Mouse (Mus musculus) myocyte (in vitro differentiated cells): ENCODE data around the gene Polr2e. TPM values are rescaled to one million over a fixed set of nuclear protein-coding genes. Genes with fewer than 3 reads are reported as not detected.

Experiments
- H3K27me3 ChIP-seq: one replicate; pipeline ENCODE4 v1.6.1; 2011; ENCODE audit not compliant: control insufficient read depth, insufficient read depth, insufficient read length
- H3K36me3 ChIP-seq: one replicate; pipeline ENCODE4 v1.6.1; 2011; ENCODE audit not compliant: control insufficient read depth, insufficient read depth
- H3K4me2 ChIP-seq: one replicate; pipeline ENCODE4 v1.6.1; 2011; ENCODE audit warnings: low read depth, control low read depth
- H3K4me3 ChIP-seq: one replicate; pipeline ENCODE4 v1.5.1; 2011; ENCODE audit warnings: mild to moderate bottlenecking, control low read depth, moderate library complexity
- H3K79me2 ChIP-seq: one replicate; pipeline ENCODE4 v1.6.1; 2011; ENCODE audit not compliant: control insufficient read depth, insufficient read depth
- H3ac ChIP-seq: one replicate; pipeline ENCODE4 v1.6.1; 2011; ENCODE audit not compliant: control insufficient read depth, insufficient read length
- CEBPB ChIP-seq: IDR thresholded peaks from 2 replicates; pipeline ENCODE4 v1.6.1; 2011; ENCODE audit warnings: mild to moderate bottlenecking, moderate library complexity; ENCODE audit not compliant: poor library complexity, insufficient read depth, severe bottlenecking
- E2F4 ChIP-seq: IDR thresholded peaks from one replicate; pipeline ENCODE4 v1.6.1; 2011; ENCODE audit warnings: mild to moderate bottlenecking, control low read depth, moderate library complexity; ENCODE audit not compliant: insufficient read depth
- MAX ChIP-seq: IDR thresholded peaks from one replicate; pipeline ENCODE4 v1.6.1; 2011; ENCODE audit warnings: low read depth, mild to moderate bottlenecking, control low read depth
- MYOD1 ChIP-seq, 3 experiments: IDR thresholded peaks; one replicate each; pipeline ENCODE4 v1.6.1; 2011; ENCODE audit warnings: control low read depth in 2 of 3, low read depth in 2 of 3, mild to moderate bottlenecking in 2 of 3, moderate library complexity in 1 of 3; ENCODE audit not compliant: insufficient read length in 2 of 3, control insufficient read depth in 1 of 3
- MYOG ChIP-seq, 3 experiments: IDR thresholded peaks; one replicate each; pipeline ENCODE4 v1.6.1; 2011; ENCODE audit warnings: control low read depth in 2 of 3, low read depth in 2 of 3, mild to moderate bottlenecking in 2 of 3; ENCODE audit not compliant: insufficient read length in 2 of 3, control insufficient read depth in 1 of 3, insufficient read depth in 1 of 3
- POLR2A ChIP-seq: IDR thresholded peaks from one replicate; pipeline ENCODE4 v1.6.1; 2011; ENCODE audit warnings: low read depth, mild to moderate bottlenecking, control low read depth, moderate library complexity; ENCODE audit not compliant: insufficient read length
- POLR2AphosphoS2 ChIP-seq: IDR thresholded peaks from one replicate; pipeline ENCODE4 v1.6.1; 2011; ENCODE audit warnings: low read depth, control low read depth; ENCODE audit not compliant: insufficient read length
- REST ChIP-seq: IDR thresholded peaks from one replicate; pipeline ENCODE4 v1.6.1; 2011; ENCODE audit warnings: mild to moderate bottlenecking, control low read depth, moderate library complexity; ENCODE audit not compliant: insufficient read depth, insufficient read length
- SRF ChIP-seq: IDR thresholded peaks from one replicate; pipeline ENCODE4 v1.6.1; 2011; ENCODE audit warnings: low read depth; ENCODE audit not compliant: control insufficient read depth, insufficient read length
- TCF12 ChIP-seq: IDR thresholded peaks from one replicate; pipeline ENCODE4 v1.6.1; 2011; ENCODE audit warnings: mild to moderate bottlenecking, control low read depth; ENCODE audit not compliant: poor library complexity, insufficient read depth, severe bottlenecking
- TCF3 ChIP-seq: IDR thresholded peaks from one replicate; pipeline ENCODE4 v1.6.1; 2011; ENCODE audit warnings: low read depth, control low read depth; ENCODE audit not compliant: insufficient read length
- USF1 ChIP-seq: IDR thresholded peaks from one replicate; pipeline ENCODE4 v1.6.1; 2011; ENCODE audit warnings: low read depth, mild to moderate bottlenecking, control low read depth, moderate library complexity
- polyA plus RNA-seq: library from polyadenylated mRNA; unstranded; fragments of >200 nt; fragmentation: generic; extraction: Trizol; gene quantifications from one replicate; pipeline ENCODE4 v1.2.1, GENCODE M21; 2012; ENCODE audit warnings: missing spikeins

The Polr2e gene
- polyA plus RNA-seq, 1 experiment, result 209 TPM

GRCm38 (mm10) chr10:80014484-80015290 is 24.9 kb downstream of the Polr2e start:
- Histone ChIP-seq H3K4me2 (no peak overlapping the region), H3K4me3 (no peak overlapping the region), H3ac (no peak overlapping the region), H3K36me3 (peaks cover 17% of the 10 kb centered on the region), H3K79me2 (no peaks in the 10 kb centered on the region), H3K27me3 (no peaks in the 10 kb centered on the region)
- TF ChIP-seq USF1 (no peak), REST (no peak), CEBPB (no peak), MAX (no peak), SRF (no peak), POLR2AphosphoS2 (no peak), TCF3 (no peak), MYOD1 (IDR thresholded peaks at IDR 0.05; ENCODE audit: control insufficient read depth in 1 of 3, insufficient read length in 2 of 3, low read depth in 2 of 3) (no peak), TCF12 (no peak)

GRCm38 (mm10) chr10:80013609-80014008 is 26.0 kb downstream of the Polr2e start:
- Histone ChIP-seq H3K36me3 (peaks cover 17% of the 10 kb centered on the region), H3K27me3 (no peaks in the 10 kb centered on the region), H3K4me2 (no peak overlapping the region), H3K79me2 (no peaks in the 10 kb centered on the region), H3ac (no peak overlapping the region), H3K4me3 (no peak overlapping the region)
- TF ChIP-seq TCF12 (no peak), USF1 (no peak), POLR2A (no peak), MYOG (IDR thresholded peaks at IDR 0.05; ENCODE audit: control insufficient read depth in 1 of 3, insufficient read depth in 1 of 3, insufficient read length in 2 of 3, low read depth in 2 of 3) (no peak)

DNA sequence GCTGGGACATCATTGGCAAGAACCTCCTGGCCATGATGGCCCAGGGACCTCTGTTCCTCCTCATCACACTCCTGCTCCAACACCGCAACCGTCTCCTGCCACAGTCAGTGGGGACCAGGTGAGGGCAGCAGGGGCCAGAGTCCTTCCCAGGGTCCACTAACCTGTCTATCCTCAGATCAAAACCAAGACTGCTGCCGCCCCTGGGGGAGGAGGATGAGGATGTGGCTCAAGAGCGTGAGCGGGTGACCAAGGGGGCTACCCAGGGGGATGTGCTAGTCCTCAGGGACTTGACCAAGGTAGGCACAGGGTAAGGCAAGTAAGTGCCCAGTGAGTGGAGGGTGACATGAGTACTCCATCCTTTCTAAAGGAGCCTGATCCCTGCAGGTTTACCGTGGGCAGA is 27.9 kb downstream of the Polr2e start:
- H3K27me3 ChIP-seq, result no peaks in the 10 kb centered on the region
- peaks cover 17% of the 10 kb centered on the region for H3K36me3 ChIP-seq
- H3K79me2 ChIP-seq, result no peaks in the 10 kb centered on the region
- H3K4me3 ChIP-seq, result no peak overlapping the region
- no peak overlapping the region for H3ac ChIP-seq
- TF ChIP-seq POLR2AphosphoS2 (no peak), REST (no peak), E2F4 (no peak), CEBPB (no peak), MYOG (IDR thresholded peaks at IDR 0.05; ENCODE audit: control insufficient read depth in 1 of 3, insufficient read depth in 1 of 3, insufficient read length in 2 of 3, low read depth in 2 of 3) (no peak), SRF (no peak), MYOD1 (IDR thresholded peaks at IDR 0.05; ENCODE audit: control insufficient read depth in 1 of 3, insufficient read length in 2 of 3, low read depth in 2 of 3) (no peak), USF1 (no peak), TCF12 (no peak), POLR2A (no peak)
- H3K4me2 ChIP-seq, result no peak overlapping the region

GRCm38 (mm10) chr10:80004233-80004705 is 35.3 kb downstream of the Polr2e start:
- TF ChIP-seq TCF12 (no peak), REST (no peak)
- Histone ChIP-seq H3K4me2 (no peak overlapping the region), H3K79me2 (no peaks in the 10 kb centered on the region)

DNA sequence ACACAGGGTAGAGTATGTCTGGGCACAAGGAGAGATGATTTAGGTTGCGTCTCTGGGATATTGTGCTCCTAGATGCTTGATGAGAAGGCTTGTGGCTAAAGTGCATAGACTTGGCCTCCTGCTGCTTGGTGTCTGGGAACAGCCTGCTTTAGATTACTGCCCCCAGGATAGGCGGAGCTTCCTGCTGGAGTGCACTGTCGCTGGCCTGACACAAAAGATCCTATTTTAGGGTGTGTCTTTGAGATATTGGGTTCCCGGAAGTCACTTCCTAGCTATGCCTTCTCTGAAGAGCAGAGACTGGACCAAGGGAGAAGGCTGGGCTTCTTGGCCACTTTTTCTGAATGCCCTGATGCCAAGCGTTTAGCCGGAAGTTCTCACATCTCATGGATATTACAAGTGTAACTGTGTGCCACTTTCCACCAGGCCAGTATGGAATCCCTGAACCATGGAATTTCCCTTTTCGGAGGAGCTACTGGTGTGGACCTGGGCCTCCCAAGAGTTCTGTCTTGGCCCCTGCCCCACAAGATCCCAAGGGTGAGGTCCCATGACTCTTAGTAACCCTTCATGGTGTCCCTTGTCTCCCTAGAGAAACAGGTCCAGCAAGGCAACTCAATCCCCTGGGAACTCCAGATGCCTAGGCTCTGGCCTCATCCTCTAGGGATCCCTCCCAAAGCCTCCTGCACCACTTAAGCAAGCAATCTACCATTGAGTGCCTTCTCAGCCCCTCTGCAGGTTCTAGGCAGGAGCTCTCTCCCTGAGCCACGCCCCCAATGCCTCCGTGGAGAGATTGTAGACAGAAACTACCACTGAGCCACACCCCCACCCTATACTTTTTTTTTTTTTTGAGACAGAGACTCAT is 36.0 kb downstream of the Polr2e start:
- no peak overlapping the region for H3ac ChIP-seq
- no peaks in the 10 kb centered on the region for H3K27me3 ChIP-seq
- no peaks in the 10 kb centered on the region for H3K79me2 ChIP-seq
- H3K36me3 ChIP-seq, result no peaks in the 10 kb centered on the region
- no peak for TF ChIP-seq TCF12
- no peak for TF ChIP-seq MAX
- no peak for TF ChIP-seq POLR2A
- no peak for TF ChIP-seq MYOD1 (IDR thresholded peaks at IDR 0.05; ENCODE audit: control insufficient read depth in 1 of 3, insufficient read length in 2 of 3, low read depth in 2 of 3)
- H3K4me2 ChIP-seq, result peak overlapping the region; percentile 24
- no peak overlapping the region for H3K4me3 ChIP-seq

More at GRCm38 (mm10) chr10:80004233-80004705, 35.3 kb downstream of the Polr2e start:
- H3K27me3 ChIP-seq, result no peaks in the 10 kb centered on the region
- no peak overlapping the region for H3K4me3 ChIP-seq
- H3ac ChIP-seq, result no peak overlapping the region
- no peaks in the 10 kb centered on the region for H3K36me3 ChIP-seq
